Mouse (Mus musculus) left cerebral cortex, postnatal 10 days (tissue): Measurements from ENCODE around the gene Ubl7. TPM values are rescaled to one million over a fixed set of nuclear protein-coding genes. Genes with fewer than 3 reads are reported as not detected.

Source experiments
- DNase-seq, 2 experiments: peaks; one replicate each; pipeline ENCODE4 v3.0.0; 2021 to 2022; ENCODE audit warnings: low spot score in 2 of 2, mixed read lengths in 1 of 2; ENCODE audit errors: extremely low spot score in 1 of 2
- intact Hi-C: fragments of 180-260 bp; cut with DNase I; formaldehyde crosslinking; loops from one replicate; pipeline ENCODE4 v1.15.1; 2025
- total RNA-seq, 2 experiments: library from RNA; stranded (reverse); gene quantifications; 2 replicates each; pipeline ENCODE4 v1.2.3; 2021

Ubl7 gene
- total RNA-seq, 2 experiments from 2014 or later: 98.2 to 107 TPM

- DNase-seq: peak in 1 of 2 experiments; percentile 62
- intact Hi-C loops: no loop called here
These were observed 30.3 kb downstream of the Ubl7 start for GRCm38 (mm10) chr9:57940861-57941638.

- intact Hi-C loops: no loop called here
These were observed 31.3 kb downstream of the Ubl7 start for GRCm38 (mm10) chr9:57942039-57942438.

DNA sequence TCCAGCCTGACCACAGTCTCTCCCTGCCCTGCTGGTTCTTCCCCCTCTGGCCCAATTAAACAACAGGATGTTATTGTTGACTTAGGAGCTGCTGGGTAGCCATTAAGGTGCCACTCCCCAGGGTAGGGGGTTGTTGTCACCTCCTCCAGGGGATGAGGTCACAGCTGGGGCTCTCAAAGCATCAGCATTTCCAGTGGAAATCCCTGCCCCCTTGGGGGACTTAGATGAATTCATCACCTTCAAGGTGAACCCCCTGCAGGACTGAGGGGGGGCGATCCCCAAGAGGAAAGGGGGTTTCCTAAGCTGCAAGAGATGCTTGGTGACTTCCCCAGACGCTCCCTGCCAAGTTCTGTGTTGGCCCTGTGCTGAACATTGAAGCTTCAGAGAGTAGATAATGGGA is 32.3 kb downstream of the Ubl7 start:
- no peak for DNase-seq
- intact Hi-C loops: no loop called here

More at GRCm38 (mm10) chr9:57942039-57942438, 31.3 kb downstream of the Ubl7 start:
- DNase-seq: no peak

DNA sequence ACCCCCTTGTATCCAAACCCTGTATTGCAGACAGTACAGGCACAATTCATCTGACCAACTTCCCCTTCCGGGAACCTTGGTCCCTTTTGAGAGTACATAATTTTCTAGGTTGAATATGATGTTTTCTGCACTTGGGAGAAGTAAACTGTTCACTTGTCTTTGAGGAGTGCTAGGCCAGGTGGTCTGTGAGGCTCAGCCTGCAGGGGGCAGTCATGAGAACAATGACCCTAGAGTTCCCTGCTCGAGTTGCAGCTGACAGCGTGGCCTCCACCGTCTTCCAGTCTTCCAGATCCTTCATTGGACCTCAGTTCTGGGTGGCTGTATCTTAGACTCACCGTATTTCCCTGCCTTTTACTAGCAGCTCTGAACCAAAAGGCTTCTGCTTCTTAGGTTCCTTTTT is 33.8 kb downstream of the Ubl7 start:
- DNase-seq: peak in 1 of 2 experiments; percentile 74
- intact Hi-C loops: no loop called here

DNA sequence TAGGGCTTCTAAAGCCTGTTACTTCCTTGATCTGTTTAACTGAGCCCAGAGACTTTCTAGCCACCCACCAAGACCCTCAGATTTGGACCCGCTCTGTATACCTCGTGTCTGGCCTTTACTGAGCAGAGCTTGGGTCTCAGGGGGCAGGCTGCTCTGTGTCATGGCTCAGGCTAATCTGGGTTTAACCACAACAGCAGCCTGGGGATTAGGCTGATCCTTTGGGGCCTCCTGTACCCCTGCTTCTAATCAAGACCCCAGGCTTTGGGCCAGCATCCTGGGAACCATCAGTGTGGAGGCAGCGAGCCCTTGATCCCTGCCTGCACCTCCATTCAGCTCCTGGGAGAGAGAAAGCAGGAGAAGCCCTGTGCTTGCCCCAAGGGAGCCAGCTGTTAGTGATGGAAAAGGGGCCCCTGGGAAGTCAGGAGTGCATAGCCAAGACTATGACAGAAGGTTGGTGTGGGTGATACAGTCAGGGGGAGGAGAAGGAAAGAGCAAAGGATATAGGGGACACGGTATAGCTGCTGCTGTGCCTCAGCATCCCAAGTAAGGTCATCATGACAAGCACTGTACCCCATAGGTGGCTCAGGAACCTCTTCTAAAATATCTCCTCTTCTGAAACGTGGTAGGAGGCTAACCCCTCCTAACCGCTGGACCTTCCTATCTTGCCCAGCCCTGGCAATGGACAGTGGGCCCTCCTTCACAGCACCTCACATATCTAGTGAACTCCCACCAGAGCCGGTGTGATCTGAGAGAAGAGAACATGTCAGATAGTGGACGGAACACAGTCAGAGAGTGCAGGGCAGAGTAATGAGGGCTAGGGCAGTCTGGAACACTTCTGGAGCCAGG is 35.2 kb downstream of the Ubl7 start:
- intact Hi-C loops: no loop called here
- DNase-seq: no peak

DNA sequence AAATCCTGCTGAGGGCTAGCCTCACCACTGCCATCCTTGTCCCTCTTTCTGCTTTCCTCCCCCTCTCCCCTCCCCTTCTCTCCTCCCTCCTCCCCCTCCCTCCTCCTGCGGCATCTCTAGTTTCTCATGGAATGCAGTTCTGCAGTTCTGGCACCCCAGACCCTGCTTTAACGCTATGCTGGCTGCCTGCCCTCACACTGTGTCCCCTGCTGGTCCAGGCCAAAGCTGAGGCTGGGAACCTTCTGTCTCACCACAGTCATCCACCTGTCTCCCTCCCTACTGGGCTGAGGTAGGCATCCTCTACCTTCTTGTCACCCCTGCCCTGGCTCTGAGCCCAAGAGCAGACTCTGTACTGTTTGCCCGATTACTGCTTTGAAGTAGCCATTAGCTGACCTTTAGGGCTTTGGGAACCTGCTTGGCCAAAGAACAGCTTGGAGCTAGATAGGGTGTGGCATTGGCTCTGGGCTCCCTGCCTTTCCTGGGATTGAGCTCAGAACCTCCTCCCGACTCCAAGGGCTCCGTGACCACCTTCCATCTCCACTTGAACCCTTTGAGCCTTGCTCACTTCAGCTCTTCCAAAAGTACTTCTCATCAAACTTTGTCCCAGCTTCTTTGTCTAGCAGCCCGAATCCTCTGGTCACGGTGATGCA is 36.7 kb downstream of the Ubl7 start:
- intact Hi-C loops: no loop called here
- no peak for DNase-seq

- intact Hi-C loops: no loop called here
These were observed 37.7 kb downstream of the Ubl7 start for GRCm38 (mm10) chr9:57948333-57948931.

DNA sequence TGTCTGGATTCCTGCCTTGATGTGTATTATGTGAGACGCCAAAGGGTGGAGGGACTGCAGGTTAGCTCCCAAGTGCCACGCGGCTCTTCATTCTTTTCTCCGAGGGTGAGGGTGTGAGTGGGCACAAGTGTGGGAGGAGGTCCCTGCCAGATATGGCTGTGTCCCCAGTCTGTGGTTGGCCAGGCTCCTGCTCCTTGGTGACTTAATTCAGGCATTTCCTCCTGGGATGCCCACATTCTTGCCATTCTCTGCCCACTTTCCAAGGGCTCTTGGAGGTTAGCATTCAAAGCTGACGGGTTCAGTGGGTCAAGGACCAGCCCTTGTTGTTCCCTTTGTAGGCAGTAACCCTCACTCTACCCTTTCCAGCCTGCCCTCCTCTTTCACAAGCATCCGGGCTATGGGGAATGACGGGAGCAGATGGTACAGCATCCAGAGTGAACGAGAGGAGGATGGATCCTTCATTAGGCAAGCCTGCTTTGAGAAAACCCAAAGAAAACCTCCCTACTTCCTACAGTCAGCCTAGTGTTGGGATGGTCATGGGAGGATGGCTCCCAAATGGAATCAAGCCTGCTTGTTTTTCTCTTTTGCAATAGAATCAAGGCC is 38.4 kb downstream of the Ubl7 start:
- intact Hi-C loops: no loop called here
- no peak for DNase-seq

More at GRCm38 (mm10) chr9:57948333-57948931, 37.7 kb downstream of the Ubl7 start:
- no peak for DNase-seq

GRCm38 (mm10) chr9:57949879-57950278 is 39.1 kb downstream of the Ubl7 start:
- intact Hi-C loops: no loop called here
- DNase-seq: no peak

- intact Hi-C loops: no loop called here
- DNase-seq: peak in 1 of 2 experiments; percentile 54
These were observed 39.7 kb downstream of the Ubl7 start for GRCm38 (mm10) chr9:57950519-57950918.

DNA sequence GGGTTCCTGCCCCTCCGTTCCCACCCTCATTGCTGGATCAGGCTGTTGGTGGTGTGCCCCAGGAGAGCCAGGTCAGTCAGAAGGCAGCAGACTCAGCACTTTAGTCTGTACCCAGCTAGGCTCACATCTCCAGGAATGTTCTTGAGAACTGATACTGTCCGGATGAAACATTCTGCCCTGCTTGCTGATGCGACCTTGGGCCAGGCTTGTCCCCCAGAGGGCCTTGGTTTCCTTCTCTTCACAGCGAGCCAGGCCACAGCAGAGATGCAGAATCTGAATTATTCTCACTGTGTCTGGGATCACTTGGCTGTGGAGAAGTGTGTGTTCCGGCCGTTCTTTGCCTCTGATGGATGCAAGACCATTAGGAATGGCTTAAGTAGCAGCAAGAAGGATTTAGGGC is 41.2 kb downstream of the Ubl7 start:
- no peak for DNase-seq
- intact Hi-C loops: no loop called here

GRCm38 (mm10) chr9:57954962-57955744 is 44.4 kb downstream of the Ubl7 start:
- DNase-seq: no peak
- intact Hi-C loops: no loop called here

GRCm38 (mm10) chr9:57955764-57956163 is 45.0 kb downstream of the Ubl7 start:
- DNase-seq: no peak

GRCm38 (mm10) chr9:57956196-57956837 is 45.5 kb downstream of the Ubl7 start:
- no peak for DNase-seq
- intact Hi-C loops: no loop called here

More at GRCm38 (mm10) chr9:57955764-57956163, 45.0 kb downstream of the Ubl7 start:
- intact Hi-C loops: no loop called here

DNA sequence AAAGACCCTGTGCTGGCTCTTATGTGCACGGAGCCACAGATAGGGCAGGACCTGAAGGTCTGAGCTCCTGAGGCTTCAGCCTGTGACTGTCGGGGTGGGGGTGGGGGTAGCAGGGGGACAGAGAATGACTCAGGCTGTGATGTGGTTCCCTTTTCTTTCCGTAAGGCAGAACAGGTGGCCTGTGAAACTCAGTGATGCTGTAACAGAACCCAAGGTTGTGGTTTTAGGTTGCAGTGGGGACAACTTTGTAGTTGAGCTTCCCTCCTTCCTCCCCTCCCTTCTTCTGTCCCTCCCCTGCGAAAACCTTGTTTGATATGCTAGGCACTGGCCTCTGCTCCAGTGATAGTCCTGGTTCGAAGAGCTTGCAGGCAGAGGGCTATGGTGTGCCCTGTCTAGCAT is 46.1 kb downstream of the Ubl7 start:
- intact Hi-C loops: no loop called here
- DNase-seq: no peak

DNA sequence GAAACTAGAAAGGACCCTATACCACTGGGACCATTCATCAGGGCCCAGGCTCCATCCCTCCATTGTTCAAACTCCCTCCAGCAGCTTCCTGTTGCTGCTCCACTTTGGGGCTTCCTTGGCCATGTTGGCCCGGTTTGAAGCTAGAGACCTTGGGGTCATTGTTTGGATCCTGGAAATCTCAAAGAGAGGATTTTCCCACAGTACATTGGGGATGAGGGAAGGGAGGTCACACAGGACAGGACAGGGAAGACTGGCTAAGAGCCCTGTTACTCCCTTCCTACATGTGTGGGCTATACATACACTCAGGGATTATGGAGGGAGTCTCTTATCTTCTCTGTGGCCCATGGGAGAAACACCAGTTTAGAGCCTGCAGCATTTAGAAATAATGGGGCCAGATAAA is 47.8 kb downstream of the Ubl7 start:
- intact Hi-C loops: no loop called here
- DNase-seq: no peak

DNA sequence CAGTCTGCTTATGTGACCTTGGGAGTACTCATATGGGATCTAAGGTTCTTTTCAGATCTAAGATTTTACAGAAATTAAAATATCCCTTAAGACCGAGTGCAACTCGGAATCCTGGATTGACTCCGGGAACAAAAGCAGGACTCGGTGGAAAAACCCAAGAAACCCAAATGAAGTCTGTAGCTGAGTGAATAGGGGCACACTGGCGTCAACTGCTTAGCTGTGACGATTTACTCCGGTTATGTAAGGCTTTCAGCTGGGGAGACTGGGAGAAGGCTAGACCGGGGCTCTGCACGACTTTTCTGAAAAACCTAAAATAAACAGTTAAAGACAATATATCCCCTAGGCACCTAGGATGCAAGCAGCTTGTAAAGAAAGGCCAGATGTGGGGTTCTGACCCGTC is 48.6 kb downstream of the Ubl7 start:
- no peak for DNase-seq
- intact Hi-C loops: no loop called here
